Mouse (Mus musculus): Measurements from ENCODE around the gene Gucy2c.
"Not testable (repeated sequence)": the region's sequence is repeated elsewhere in the genome, so short reads cannot be mapped to it uniquely, and the experiment has no call there.

Gucy2c gene

DNA sequence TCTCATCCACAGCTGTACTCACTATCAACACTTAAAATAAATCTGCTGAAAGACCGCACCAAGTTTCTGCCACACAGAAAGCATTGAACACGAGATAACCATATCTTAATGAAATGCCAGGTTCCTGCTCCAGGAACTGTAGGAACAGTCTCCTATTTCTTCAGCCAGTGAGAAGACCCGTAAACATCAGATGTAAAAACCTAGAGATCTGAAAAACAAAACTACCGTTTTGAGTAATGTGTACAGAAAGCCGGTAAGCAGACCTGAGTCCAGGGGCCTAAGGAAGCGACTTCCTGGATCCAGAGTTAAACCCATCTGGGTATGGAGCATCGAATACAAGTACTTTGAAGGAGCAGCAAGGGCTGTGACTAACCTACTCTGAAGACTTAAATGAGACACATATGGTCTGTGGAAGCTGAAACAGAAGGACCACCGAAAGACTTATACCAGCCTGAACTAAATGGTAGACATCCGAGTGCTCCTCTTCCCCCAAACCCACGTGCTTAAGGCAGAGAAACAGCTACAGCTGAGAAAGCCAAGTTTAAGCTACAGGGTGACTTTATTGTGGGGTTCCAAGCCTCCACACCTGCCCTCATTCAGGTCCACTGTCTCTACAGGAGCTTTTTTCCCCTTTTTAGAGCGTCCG lies 21.7 kb upstream of the Gucy2c start:
- DNase-seq: no peak

DNA sequence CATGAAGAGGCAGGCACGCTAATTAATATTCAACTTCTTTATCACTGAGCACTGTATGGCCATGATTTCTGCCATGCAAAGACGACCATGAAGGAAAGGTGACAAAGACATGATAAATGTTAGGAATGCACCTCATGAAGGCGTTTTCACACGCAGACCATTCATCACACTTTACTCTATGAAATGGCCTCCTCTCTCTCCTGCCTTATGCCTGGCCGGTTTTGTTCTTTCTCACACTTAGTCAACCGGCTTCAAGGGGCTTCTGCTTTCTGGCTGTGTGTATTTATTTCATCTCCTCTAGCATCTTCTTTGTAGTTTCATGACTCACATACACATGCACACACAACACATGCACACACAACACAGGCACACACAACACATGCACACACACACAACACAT lies 19.7 kb upstream of the Gucy2c start:
- no peak for DNase-seq

DNA sequence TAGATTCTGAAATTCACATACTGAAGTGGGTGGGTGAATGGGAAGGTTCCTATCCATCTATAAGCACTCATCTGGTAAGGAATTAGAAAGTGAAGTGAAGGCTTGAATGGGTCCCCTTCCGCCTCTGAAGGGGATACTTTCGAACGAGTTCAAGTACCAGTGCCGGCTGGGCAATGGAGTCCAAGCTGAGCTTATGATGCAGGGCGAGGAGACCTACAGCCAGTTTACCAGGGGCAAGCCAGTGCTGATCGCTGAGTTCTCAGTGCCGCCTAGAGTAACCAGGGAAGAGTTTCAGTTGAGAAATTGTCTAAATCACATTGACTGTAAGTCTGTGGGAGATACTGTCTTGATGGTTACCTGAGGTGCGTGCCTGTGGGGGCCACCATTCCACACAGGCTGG lies 19.1 kb upstream of the Gucy2c start:
- no peak for DNase-seq

- DNase-seq: not testable (repeated sequence)
Observed at GRCm38 (mm10) chr6:136797874-136798693, 16.5 kb upstream of the Gucy2c start.

DNA sequence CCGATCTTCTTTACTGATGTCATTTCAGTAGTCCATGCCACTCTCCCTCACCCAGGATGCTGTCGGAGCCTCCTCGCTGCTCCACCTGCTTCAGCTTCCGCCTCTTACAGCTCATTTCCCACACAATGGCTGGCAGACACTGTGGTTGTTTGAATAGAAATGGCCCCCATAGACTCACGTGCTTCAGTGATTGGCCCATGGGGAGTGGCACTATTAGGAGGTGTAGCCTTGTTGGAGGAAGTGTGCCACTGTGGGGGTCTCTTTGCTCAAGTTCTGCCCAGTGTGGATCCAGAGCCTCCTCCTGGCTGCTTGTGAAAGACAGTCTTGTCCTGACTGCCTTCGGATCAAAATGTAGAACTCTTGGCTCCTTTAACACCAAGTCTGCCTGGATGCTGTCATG lies 14.3 kb upstream of the Gucy2c start:
- no peak for DNase-seq

DNA sequence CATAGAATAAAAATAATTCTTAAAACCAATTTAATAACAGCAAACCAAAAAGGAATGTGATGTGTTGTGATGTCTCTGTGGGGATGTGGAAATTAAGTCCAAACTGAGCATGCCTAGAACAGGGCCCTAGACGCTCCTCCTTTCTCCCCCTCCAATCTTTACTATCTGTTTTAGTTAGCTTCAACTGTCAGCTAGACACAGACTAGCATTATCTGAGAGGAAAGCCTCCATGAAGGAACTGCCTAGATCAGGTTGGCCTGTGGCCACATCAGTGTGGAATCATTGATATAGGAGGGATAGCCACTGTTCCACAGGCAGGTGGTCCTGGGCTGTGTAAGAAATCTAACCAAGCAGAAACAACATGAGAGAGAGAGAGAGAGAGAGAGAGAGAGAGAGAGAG lies 13.5 kb upstream of the Gucy2c start:
- DNase-seq: no peak

DNA sequence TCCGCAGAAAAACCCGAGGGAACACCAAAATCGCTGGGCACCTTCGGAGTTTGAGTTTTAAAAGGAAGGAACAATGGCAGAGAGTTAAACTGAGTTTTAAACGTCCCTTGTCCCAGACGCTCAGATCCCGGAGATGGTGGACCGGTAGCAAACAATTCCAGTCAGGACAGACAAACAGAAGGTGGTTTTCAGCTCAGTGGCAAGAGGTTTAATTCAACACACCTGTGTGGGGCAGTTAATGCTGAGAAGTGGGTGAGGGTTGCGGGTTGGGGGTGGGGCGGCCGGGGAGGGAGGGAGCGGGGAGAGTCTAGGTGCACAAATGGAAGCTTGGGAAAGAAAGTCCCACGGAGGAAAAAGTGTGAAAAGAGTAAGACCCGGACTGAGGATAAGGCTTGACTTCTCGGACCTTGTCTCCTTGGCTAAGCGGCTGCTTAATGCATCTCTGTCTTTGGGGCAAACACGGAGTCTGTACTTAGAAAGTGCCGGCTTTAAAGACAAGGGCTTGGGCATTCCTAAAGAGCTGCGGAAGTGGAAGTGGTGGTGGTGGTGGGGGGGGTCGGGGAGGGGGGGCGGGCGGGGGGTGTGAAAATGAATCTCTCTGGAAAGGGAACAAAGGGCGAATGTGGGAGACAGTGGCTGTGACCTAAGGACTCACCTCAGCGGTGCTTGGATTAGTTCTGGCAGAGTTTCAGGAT lies 12.4 kb upstream of the Gucy2c start:
- no peak for DNase-seq

DNA sequence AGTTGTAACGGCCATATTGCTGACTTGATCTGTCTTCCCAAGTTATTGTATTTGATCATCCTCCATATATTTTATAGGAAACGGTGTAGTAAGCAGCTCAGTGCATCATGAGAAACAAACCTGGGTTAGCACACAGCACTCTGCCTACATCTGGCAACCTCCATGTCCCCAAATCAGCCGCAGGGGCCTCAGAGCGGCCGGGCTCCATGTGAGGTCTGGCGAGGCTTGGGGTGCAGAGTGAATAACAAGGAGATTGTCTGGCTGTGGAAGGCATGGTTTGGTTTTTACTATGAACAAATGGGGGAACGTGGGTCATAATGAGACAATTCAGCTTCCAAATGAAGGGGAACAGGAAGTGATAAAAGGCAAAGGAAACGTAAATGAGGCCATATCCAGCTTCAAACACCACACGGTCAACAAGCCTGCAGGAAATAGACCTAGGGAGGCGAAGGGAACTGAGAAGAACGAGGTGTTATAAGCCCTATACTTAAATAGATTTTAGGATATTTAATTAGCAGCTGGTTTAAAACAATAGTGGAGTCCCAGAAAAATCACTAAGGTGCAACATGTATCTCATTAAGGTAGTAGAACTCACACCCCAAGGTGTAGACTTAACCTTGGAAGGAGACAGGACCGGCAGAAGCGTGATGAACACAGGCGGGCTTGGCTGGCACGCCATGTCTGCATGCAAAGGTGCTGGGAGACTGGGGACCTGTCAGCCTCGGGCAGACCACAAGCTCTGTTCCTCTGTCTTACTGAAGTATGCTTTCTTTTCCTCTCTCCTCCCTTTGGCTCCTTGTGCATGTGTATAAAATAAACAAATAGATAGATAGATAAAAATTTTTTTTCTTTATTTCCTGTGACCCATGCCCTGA lies 11.6 kb upstream of the Gucy2c start:
- DNase-seq: no peak

GRCm38 (mm10) chr6:136789391-136789971 lies 7.9 kb upstream of the Gucy2c start:
- DNase-seq: no peak

GRCm38 (mm10) chr6:136782761-136783160 lies 1.2 kb upstream of the Gucy2c start:
- no peak for DNase-seq

DNA sequence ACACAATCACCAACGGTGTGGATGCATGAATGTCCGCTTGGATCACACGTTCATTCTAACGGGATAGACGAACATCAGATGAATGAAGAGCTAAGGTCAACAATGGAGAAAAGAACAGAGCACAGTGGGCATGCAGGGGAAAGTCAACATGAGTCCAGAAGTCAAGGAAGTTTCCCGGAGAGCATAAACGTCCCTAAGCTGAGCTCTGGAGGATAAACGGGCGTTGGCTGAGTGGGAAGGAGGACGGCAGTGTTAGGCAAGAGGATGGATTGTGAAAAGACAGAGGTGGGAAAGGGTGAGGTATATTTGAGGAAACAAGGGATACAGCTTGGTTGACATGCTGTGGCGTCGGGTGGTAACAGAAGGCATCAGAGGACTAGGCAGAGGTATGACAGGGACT lies 581 bp upstream of the Gucy2c start:
- DNase-seq: no peak

- no peak for DNase-seq
Observed at GRCm38 (mm10) chr6:136776392-136776791, 5.2 kb downstream of the Gucy2c start.

DNA sequence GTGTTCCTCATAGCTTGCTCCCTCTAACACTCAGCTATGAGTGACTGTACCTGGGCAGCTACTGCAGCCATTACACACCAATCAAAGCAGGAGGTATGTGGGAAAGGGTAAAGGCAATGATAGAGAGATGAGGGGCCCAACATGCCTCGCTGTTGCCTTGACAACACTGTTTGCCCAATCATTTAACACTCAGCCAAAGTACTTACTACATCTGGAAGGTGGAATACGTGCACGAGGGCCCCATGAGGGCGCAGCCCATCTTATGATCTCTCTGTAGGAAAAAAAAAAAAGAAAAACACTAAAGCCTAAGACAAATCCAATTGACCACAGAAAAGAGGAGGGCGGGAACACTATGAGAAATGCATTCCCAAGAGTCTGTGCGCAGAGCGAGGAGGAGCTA lies 11.7 kb downstream of the Gucy2c start:
- DNase-seq: no peak

DNA sequence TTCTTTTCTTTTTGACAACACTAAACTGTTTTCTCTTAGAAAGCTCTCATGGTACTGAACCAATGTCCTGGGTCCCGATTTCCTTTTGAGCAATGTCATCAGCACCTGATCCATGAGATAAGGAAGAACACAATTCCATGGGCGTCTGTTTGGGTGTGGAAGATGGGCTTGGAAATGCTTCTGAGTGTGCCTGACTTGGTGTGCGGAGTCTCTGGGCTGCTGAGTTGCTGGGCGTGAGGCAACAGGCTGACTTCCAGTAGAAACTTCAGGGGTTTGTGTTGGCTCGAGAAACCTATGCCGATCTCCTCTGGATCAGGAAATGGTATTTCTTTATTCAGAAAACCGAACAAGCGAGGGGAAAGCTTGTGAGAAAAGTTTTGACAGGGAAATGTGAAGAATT lies 12.4 kb downstream of the Gucy2c start:
- DNase-seq: no peak

DNA sequence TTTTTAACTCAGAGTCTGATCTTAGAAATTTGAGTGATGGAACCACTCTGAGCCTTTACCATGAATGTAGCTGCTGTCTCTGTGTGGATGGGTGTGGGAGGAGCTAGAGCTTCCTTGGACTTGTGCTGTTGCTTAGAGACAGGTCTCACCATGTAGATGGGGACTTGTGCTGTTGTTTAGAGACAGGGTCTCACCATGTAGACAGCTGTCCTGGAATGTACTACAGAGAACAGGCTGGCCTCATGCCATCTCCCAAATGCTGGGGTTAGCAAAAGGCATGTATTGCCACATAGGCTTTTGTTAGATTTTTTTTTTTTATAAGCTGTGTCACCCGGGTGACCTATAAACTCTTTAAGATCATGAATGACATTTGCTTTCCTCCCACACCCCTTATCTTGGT lies 17.7 kb downstream of the Gucy2c start:
- DNase-seq: no peak

DNA sequence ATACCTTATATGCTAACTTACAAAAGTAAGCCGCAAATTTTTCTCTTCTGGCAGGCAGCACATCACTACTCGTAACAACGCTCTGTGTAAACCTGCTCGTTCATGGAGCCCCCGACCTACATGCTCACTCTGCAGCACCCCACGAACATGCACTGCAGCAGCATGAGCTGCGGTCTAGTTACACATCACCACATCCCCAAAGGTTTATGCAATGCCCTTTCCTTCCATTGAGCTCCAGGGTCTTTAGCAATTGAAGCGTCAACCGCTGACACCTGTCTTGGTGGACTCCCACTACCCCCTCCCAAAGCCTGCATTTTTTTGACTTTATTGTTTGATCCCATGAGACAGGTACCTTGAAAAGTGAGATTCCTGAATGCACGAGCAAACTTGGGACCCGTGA lies 31.0 kb downstream of the Gucy2c start:
- no peak for DNase-seq

DNA sequence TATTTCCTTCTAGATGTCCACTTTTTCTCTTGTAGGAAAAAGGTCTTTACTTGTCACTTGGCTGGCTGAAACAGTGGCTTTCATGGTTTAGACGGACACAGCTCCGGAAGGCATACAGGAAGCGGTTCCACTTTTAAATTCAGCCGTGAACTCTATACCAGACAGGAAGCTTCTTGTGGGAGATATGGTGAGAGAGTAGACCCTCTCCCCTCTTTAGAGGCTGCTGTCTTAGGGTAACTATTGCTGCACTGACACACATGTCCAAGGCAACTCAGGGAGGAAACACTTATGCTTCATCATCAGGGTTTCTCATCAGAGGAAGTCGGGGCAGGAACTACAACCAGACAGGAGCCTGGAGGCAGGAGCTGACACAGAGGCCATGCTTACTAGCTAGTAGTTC lies 36.0 kb downstream of the Gucy2c start:
- DNase-seq: no peak

- DNase-seq: no peak
Observed at GRCm38 (mm10) chr6:136743729-136744128, 37.8 kb downstream of the Gucy2c start.

DNA sequence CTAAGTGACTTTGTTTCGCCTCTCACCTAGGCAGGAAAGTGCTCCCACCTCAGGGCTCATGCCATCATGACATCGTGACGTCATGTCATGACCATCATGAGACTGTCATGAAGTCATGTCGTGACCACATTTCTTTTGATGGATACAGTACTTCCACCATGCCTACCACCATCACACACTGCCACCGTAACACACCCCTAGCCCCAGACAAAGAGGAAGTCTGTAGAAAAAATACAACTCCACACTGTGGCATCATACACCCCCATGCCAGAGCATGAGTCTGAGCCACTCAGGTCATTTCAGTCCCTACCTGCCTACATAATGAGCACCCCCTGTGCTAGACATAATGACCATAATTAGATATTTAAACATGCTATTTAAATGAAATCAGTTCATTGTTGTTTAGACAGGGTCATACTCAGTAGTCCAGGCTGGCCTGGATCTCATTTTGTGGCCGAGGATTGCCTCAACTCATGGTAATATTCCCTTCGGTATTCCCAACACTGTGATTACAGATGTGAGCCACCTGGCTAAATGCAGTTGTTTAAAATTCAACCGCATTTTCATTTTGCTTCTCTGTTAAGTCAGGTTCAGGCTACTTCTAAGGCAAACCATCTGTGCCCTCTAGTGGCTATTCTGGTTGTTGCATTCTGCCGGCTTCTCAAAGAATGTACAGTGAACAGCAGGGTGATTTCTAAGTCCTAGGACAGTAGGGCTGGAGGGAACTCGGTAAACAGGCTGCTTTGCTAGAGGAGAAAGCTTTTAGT lies 39.0 kb downstream of the Gucy2c start:
- DNase-seq: peak; percentile 65

GRCm38 (mm10) chr6:136741281-136741680 lies 40.3 kb downstream of the Gucy2c start:
- DNase-seq: no peak

DNA sequence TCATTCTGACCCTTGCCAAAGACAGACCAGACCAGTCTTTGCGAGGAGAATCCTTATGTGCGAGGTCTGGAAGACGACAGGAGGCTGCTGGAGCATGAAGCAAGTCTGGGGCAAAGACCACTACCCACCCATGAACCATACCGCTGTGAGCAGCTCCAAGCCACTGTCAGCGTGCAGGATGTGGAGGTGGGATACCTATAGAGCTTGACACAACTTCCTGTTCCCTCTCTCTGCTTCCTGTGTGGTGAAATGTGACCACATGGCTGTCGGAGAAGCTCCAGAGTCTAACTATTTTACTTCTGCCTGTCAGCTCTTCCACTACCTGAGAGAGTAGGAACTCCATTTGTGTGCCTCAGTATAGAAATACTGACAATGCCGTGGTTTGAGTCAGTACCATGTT lies 45.8 kb downstream of the Gucy2c start:
- DNase-seq: no peak

- DNase-seq: no peak
Observed at GRCm38 (mm10) chr6:136728144-136728543, 53.4 kb downstream of the Gucy2c start.
